Mouse (Mus musculus): ENCODE results near the gene Phc2.

Gene Phc2

GRCm38 (mm10) chr4:128741906-128742305, 87.4 kb downstream of the Phc2 start:
- no peak for DNase-seq (ENCODE audit: low read depth, low spot score)

DNA sequence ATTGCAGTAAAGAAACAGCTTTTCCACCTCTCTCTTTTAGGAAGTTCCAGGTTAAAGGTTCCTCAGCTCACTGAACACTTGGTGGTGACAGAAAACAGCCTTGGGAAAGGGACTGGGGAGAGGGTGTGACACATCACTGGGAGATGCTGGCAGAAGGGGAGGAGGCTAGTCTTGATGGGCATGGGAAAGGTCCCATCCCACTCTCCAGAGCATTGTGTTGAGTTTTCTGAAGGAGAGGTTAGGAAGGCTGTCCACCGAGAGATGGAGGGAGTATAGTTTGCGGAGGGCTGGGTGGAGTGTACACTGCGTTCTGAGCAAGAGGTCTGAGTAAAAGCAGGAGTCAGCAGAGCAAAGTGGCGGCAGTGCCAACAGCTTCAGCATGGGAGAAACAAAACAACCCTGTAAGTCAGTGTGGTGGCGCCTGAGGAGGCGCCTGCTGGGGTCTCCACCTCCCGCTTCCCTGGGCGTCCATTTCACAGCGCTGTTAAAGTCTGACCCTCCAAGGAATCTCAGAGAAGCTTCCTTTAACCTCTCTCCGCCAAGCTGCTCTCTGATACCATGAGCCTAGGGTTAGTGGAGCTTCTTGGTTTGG, 88.0 kb downstream of the Phc2 start:
- DNase-seq (ENCODE audit: low read depth, low spot score) = no peak

DNA sequence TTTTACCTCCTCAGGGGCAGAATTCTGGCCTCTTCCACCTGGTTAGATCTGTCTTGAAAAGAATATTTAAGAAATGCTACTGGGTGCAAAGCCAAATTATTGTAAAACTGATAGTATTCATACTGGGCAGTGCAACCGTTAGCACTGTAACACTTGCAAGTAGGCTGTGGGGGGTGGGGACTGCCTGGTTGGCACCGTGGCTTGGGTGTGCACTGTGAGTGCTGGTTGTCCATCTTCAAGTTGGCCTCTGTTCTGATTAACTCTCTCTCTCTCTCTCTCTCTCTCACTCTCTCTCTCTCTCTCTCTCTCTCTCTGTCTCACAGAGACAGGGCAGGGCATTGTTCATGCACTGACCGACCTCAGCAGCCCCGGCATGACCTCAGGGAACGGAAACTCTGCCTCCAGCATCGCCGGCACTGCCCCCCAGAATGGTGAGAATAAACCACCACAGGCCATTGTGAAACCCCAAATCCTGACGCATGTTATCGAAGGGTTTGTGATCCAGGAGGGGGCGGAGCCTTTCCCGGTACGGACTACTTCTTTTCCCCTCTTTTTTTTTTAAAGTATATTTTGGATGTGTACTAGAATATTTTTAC, 88.6 kb downstream of the Phc2 start:
- no peak for DNase-seq (ENCODE audit: low read depth, low spot score)

DNA sequence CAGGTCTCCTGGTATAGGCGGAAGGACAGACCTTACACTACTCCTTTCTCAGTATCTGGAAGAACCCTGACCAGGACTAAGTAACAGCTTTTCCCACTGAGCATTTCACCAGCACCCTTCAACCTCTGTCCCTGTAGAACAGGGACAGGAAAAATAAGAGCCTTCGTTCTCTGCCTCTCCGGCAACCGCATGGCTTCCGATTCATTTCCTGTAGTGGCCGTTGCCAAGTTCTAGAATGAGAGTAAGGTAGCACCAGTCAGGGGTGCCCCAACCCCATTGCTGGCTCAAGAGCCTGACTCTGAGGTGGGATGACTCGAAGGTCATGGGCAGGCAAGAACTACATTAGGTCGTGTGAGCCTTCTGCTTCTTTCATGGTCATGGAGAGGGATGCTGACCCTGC, 90.7 kb downstream of the Phc2 start:
- no peak for DNase-seq (ENCODE audit: low read depth, low spot score)

GRCm38 (mm10) chr4:128747614-128748270, 93.2 kb downstream of the Phc2 start:
- no peak for DNase-seq (ENCODE audit: low read depth, low spot score)

- DNase-seq (ENCODE audit: low read depth, low spot score) = no peak
Observed at GRCm38 (mm10) chr4:128748309-128748708, 93.8 kb downstream of the Phc2 start.

- no peak for DNase-seq (ENCODE audit: low read depth, low spot score)
Observed at GRCm38 (mm10) chr4:128751006-128751405, 96.5 kb downstream of the Phc2 start.

DNA sequence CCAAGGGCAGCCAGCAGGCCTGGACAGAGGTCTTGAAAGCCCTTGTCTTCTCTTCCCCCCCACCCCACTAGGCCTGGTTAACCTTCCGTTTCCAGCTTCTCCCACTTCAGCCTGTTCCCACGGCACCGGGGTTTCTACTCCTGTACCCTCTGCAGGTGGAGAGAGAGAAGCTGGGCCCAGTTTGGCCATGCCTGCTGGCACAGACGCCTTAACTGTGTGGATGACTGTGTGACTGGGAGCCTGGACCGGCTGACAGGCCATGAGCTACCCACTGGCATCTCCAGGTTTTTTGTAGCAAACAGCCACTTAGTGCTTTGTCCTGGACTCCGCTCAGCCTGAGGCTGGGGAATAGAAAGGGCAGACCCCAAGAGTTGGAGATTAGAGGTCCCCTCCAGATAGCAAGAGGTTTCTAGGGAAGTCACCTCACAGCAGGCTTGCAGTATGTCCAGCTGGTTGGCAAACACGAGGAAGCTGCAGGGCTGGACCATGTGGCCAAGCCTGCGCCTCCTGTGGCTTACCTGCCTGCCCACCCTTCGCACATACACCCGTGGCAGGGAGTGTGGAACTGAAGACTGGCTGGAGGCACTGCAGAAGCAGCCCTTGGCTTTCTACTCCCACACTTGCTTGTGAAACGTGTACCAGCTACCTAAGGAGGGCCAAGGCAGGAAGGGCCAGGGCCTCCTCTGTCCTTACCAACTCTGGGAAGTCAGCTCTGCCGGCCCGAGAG, 97.7 kb downstream of the Phc2 start:
- no peak for DNase-seq (ENCODE audit: low read depth, low spot score)

DNA sequence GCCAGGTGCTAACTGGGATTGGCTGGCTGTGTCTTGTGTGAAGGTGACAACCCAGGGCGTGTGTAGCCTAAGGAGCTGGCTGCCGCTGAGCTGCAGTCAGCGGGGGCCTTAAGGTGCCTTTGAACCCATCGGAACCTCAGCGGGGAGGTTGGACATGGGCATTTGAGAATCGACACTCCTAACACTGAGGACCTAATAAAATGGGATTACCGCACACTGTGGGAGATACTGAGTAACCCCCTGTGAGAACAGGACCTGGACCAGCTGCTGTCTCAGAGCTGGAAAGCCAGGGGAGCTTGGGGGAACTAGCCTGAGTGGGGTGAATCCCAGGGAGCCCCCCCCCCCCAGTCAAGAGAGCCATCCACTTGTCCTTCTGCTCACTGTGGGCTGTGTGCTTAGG, 99.1 kb downstream of the Phc2 start:
- DNase-seq (ENCODE audit: low read depth, low spot score) = no peak

DNA sequence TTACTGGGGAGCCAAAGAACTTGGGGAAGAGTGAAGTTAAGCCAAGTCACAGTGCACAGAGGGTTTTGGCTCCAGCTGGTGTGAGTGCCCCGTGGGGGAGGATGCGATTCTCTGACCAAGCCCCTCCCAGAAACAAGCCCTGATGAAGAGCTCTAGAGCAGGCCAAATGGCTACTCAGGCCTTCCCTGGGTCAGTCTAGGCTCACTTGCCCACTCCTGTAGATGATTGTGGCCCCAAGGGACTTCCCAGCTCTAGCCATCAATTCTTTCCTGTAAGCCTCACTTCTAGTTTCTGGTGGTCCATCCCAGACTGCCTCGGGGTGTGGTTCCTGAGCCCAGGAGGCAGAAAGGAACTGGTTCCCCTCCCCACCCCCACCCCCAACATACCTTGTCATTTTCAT, 100.6 kb downstream of the Phc2 start, which contains the start of gene A3galt2:
Gene A3galt2 (plus strand): TSS at position 301 of the 400 bp plus-strand sequence.
- DNase-seq (ENCODE audit: low read depth, low spot score) = no peak

- DNase-seq (ENCODE audit: low read depth, low spot score) = no peak
Observed at GRCm38 (mm10) chr4:128755900-128756299, 101.4 kb downstream of the Phc2 start.

DNA sequence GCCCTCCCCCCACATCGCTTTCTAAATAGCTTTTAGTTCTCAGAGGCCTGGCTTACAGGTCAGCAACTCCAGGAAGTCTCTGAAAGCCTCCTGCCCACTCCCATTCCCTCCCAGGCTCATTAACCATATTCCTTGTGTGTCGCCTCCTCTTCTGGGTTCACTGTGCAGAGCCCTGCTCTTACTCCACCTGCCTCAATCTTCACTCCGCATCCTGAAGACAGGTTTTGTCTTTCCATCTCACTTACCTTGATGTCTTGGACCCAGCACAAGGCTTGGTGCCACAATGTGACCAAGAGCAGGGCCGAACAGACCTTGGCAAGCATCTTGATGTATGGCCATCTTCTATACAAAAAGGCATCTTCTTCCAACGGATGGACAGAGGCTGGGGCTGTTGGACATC, 104.7 kb downstream of the Phc2 start:
- no peak for DNase-seq (ENCODE audit: low read depth, low spot score)

DNA sequence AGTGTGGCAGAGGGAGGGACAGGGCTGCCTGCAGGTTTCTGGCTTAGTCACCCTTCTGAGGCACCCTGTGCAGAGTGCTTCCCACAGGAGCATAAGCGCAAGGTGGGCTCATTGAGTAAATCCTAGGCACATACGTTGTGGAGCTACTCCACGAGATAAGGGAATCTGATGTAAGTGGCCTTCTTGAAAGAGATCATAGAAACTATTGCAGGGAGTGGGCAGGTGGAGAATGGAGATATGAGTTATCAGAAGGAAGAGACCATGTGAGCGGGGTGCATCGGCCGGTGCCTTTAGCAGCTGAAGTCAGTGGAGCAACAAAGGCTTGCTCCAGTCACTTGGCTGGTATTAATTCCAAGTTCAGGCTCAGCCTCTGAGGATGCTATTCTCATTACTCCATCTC, 105.5 kb downstream of the Phc2 start:
- no peak for DNase-seq (ENCODE audit: low read depth, low spot score)

DNA sequence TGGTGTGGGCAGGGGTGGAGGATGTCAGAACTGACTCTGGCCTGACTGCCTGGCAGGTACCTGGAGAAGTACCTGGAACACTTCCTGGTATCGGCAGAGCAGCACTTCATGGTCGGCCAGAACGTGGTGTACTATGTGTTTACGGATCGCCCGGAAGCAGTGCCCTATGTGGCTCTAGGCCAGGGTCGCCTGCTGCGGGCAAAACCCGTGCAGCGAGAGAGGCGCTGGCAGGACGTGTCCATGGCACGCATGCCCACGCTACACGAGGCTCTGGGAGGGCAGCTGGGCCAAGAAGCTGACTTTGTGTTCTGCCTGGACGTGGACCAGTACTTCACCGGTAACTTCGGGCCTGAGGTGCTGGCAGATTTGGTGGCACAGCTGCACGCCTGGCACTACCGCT, 112.4 kb downstream of the Phc2 start:
- DNase-seq (ENCODE audit: low read depth, low spot score) = no peak

GRCm38 (mm10) chr4:128768120-128768519, 113.6 kb downstream of the Phc2 start:
- no peak for DNase-seq (ENCODE audit: low read depth, low spot score)

GRCm38 (mm10) chr4:128769569-128770355, 115.3 kb downstream of the Phc2 start:
- DNase-seq (ENCODE audit: low read depth, low spot score) = no peak

- no peak for DNase-seq (ENCODE audit: low read depth, low spot score)
Observed at GRCm38 (mm10) chr4:128770698-128771097, 116.2 kb downstream of the Phc2 start.

DNA sequence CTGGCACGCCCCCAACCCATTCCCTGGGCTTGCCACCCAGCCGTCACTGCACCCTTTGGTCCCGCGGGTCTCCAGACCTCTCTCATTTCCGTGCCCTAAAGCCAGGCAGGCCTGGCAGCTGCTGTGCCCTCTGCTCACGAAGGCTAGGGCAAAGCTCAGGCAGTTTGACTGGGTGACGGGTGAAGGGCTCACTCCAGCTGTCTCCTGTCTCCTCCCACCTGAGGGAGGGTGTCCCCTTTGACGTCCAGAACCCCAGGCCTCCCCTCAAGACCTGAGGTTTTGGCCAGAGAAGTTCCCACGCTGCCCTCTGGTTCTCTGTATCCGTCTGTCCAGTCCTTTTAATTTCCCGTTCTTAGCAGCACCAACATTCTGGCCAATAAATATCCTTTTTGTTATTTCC, 119.3 kb downstream of the Phc2 start:
- DNase-seq (ENCODE audit: low read depth, low spot score) = no peak

- peak; percentile 75 for DNase-seq (ENCODE audit: low read depth, low spot score)
Observed at GRCm38 (mm10) chr4:128774467-128774866, 120.0 kb downstream of the Phc2 start.

DNA sequence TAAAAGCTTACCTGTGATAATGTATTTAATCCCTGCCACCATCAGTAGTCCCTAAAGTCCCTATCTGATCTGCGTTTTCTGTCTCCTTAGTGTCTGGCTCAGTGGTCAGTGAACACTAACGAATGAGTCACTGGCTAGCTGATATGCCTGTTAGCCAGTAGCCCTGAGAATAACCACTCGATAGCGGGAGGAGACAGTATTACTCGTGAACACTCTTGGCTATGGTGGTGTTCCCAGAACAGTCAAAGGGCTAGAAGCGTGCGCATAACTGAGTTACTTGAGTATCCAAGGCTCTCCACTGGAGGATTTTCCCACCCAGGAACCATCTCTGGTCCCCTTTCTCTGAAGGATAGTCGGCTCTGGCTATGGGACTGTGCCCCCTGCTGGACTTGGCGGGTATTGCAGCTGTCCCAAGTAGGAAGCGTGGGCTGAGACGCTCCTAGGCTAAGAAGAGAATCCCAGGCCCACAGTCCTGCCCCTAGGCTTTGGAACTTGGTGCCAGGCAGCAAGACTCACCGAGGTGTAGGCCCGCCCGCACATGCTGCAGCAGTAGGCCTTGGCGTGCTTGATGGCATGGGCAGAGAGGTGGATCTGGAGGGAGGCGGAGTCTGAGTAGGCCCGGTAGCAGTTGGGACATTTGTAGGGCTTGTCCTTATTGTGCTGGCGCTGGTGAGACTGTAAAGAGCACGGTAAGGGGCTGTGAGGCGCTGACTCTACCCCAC, 122.2 kb downstream of the Phc2 start:
- DNase-seq (ENCODE audit: low read depth, low spot score) = peak; percentile 80

DNA sequence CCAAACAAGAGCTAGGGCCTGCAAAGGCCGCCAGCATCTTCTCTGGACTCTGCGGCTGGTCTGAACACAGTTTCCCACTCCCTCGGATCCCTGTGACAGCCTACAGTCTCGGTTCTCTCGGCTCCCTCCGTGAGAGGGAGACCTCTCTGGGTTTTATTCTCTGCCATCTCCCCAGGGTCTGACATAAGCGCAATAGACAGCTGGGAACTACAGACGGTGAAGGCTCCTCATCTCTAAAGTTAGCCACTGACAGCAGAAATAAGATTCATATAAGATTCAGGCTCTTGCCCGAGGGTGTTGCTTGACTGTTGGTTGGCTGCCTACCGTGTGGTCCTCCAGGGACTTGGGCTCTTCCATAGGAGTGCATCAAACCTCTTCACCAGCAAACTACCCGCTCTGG, 123.1 kb downstream of the Phc2 start:
- DNase-seq (ENCODE audit: low read depth, low spot score) = no peak
